Mouse (Mus musculus) frontal cortex, adult (tissue): ENCODE measurements at regions not wholly inside any gene's neighbourhood (a gene's known extent, or its start where the extent isn't known, plus 50 kb on each side); places are given as distances from the start of the nearest gene placed in this dataset.
A peak's percentile ranks its signal among the peaks of the same experiment; 100 is the strongest.

Experiments
- ATAC-seq: cut with Nextera tagmentation; 2 replicates; pipeline ENCODE4 v1.9.2; 2017; ENCODE audit warnings: mild to moderate bottlenecking, moderate library complexity, mixed read lengths; ENCODE audit not compliant: low TSS enrichment

GRCm38 (mm10) chr1:14513662-14514061 is 1579.5 kb downstream of the 4930444P10Rik start:
- no peak for ATAC-seq

GRCm38 (mm10) chr1:14512481-14513285 is 1580.4 kb downstream of the 4930444P10Rik start:
- ATAC-seq, result no peak

GRCm38 (mm10) chr1:14506831-14507690 is 1586.1 kb downstream of the 4930444P10Rik start:
- ATAC-seq, result no peak

- ATAC-seq, result no peak
Observed at GRCm38 (mm10) chr1:14506201-14506830, 1586.8 kb downstream of the 4930444P10Rik start.

- ATAC-seq, result no peak
Observed at GRCm38 (mm10) chr1:14505741-14506140, 1587.4 kb downstream of the 4930444P10Rik start.

- ATAC-seq, result no peak
Observed at GRCm38 (mm10) chr1:14504767-14505343, 1588.3 kb downstream of the 4930444P10Rik start.

- ATAC-seq, result no peak
Observed at GRCm38 (mm10) chr1:14503881-14504742, 1589.0 kb downstream of the 4930444P10Rik start.

GRCm38 (mm10) chr1:14503193-14503800 is 1589.8 kb downstream of the 4930444P10Rik start:
- ATAC-seq, result no peak

GRCm38 (mm10) chr1:14499105-14499504 is 1594.0 kb downstream of the 4930444P10Rik start:
- no peak for ATAC-seq

- ATAC-seq, result no peak
Observed at GRCm38 (mm10) chr1:14490026-14490425, 1603.1 kb downstream of the 4930444P10Rik start.

GRCm38 (mm10) chr1:14487708-14488127 is 1605.4 kb downstream of the 4930444P10Rik start:
- ATAC-seq, result no peak

GRCm38 (mm10) chr1:14485746-14486145 is 1607.4 kb downstream of the 4930444P10Rik start:
- ATAC-seq, result no peak

- ATAC-seq, result peak; percentile 94
Observed at GRCm38 (mm10) chr1:14484121-14484916, 1608.8 kb downstream of the 4930444P10Rik start.

- no peak for ATAC-seq
Observed at GRCm38 (mm10) chr1:14472294-14472693, 1620.8 kb downstream of the 4930444P10Rik start.

- no peak for ATAC-seq
Observed at GRCm38 (mm10) chr1:14471551-14471950, 1621.6 kb downstream of the 4930444P10Rik start.

- no peak for ATAC-seq
Observed at GRCm38 (mm10) chr1:14464788-14465482, 1628.2 kb downstream of the 4930444P10Rik start.

- no peak for ATAC-seq
Observed at GRCm38 (mm10) chr1:14462496-14462895, 1630.6 kb downstream of the 4930444P10Rik start.

- ATAC-seq, result 0 out of 2 replicates have a peak, but pooled peaks have one; percentile 23
Observed at GRCm38 (mm10) chr1:14460811-14461210, 1632.3 kb downstream of the 4930444P10Rik start.

- no peak for ATAC-seq
Observed at GRCm38 (mm10) chr1:14429326-14429725, 1663.8 kb downstream of the 4930444P10Rik start.
